1 mouse cellular context compared by ENCODE assay signal in the genomic region with DNA sequence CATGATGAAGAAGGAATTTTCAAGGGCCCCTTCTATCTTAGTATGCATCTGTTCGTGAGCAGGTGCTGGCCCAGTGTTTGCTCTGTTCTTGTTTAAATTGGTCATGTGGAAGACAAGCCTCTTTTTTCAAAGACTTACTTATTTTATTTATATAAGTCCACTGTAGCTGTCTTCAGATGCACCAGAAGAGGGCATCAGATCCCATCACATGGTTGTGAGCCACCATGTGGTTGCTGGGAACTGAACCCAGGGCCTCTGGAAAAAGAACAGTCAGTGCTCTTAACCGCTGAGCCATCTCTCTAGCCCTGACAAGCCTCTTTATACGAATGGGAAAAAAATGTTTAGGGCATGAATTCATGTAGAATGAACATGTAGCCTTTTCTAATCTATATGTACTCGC.
TF ChIP-seq lines count a peak whose summit lies in the region.

No protein-coding gene starts in this region.

TF ChIP-seq in MEL, 35 proteins besides CTCF, POLR2A, EP300 and RAD21:
- TF ChIP-seq BHLHE40 (IDR thresholded peaks at IDR 0.05; ENCODE audit: borderline replicate concordance, low read depth, low read length) (no peak), MXI1 (IDR thresholded peaks at IDR 0.05; ENCODE audit: low read depth, low read length) (no peak; the same call in 1 of the 2 replicates), MEF2A (IDR thresholded peaks at IDR 0.05; ENCODE audit: extremely low read depth, insufficient replicate concordance, low read depth, low read length, poor library complexity, severe bottlenecking) (no peak), ZC3H11A (IDR thresholded peaks at IDR 0.05; ENCODE audit: low read depth, low read length) (peak; percentile 42; the same call in 1 of the 2 replicates), UBTF (IDR thresholded peaks at IDR 0.05; ENCODE audit: borderline replicate concordance, insufficient read depth, low read depth, low read length) (no peak), TCF12 (IDR thresholded peaks at IDR 0.05; ENCODE audit: low read depth, low read length) (no peak), SMC3 (IDR thresholded peaks at IDR 0.05; ENCODE audit: low read depth, low read length) (peak; percentile 39), MYC (IDR thresholded peaks at IDR 0.05; ENCODE audit: low read depth, low read length) (peak; percentile 70; the same call in 1 of the 2 replicates), MAX (IDR thresholded peaks at IDR 0.05; ENCODE audit: low read length) (peak; percentile 32; the same call in 1 of the 2 replicates)
TF ChIP-seq in MEL: peak in this region for 4.
